Mouse (Mus musculus) bone marrow macrophage, adult 2 months (primary cell): ENCODE measurements around the gene Zfand2a.

Experiments
- CTCF ChIP-seq: IDR thresholded peaks from 2 replicates; pipeline ENCODE4 v1.5.1; 2012; ENCODE audit warnings: low read depth, mild to moderate bottlenecking, low read length, moderate library complexity
- POLR2A ChIP-seq: IDR thresholded peaks from 2 replicates; pipeline ENCODE4 v1.6.1; 2012; ENCODE audit warnings: mild to moderate bottlenecking, low read depth, low read length, borderline replicate concordance

DNA sequence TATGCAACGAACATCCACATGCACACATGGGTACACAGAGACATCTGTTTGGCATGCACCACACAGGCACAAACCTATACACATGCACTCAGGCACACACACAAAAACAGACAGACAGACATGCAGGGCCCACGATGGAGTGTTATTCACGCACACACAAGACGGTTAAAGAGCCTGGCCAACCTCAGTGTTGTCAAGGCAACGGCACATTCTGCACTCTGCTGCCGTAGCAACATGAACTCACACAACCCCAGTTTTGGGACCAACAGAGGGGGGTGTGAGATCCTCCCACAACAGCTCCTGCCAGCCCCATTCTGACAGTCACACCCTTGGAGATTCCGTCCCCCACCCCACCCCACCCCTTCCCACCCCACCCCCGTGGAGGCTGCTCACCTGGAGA lies 49.4 kb downstream of the Zfand2a start:
- TF ChIP-seq CTCF = no peak
- TF ChIP-seq POLR2A = no peak
